Mouse (Mus musculus) embryonic fibroblast, embryonic 13.5 days (primary cell): ENCODE results near the gene Arvcf.

Experiments used
- CTCF ChIP-seq: IDR thresholded peaks from 2 replicates; pipeline ENCODE4 v1.5.1; 2011; ENCODE audit warnings: mild to moderate bottlenecking, control low read depth, low read length, moderate library complexity, borderline replicate concordance; ENCODE audit not compliant: insufficient read depth
- POLR2A ChIP-seq: IDR thresholded peaks from 2 replicates; pipeline ENCODE4 v1.6.1; 2011; ENCODE audit warnings: low read depth, mild to moderate bottlenecking, control low read depth, low read length, moderate library complexity

GRCm38 (mm10) chr16:18392469-18393426 lies 44.8 kb downstream of the Arvcf start:
- TF ChIP-seq POLR2A = peak; percentile 87
- TF ChIP-seq CTCF = no peak
